Mouse (Mus musculus): Measurements from ENCODE around the gene Pak1ip1.
"Not testable (repeated sequence)": the region's sequence is repeated elsewhere in the genome, so short reads cannot be mapped to it uniquely, and the experiment has no call there.

The Pak1ip1 gene

GRCm38 (mm10) chr13:41000926-41001639 is at the start of gene Pak1ip1:
Pak1ip1 (plus strand) TSS chr13:41001023.
- peak; percentile 82 for DNase-seq (ENCODE audit: low read depth, low spot score)

GRCm38 (mm10) chr13:40951386-40951976 is 49.3 kb upstream of the Pak1ip1 start:
- no peak for DNase-seq (ENCODE audit: low read depth, low spot score)

GRCm38 (mm10) chr13:40953231-40953630 is 47.6 kb upstream of the Pak1ip1 start:
- DNase-seq (ENCODE audit: low read depth, low spot score), result no peak

- no peak for DNase-seq (ENCODE audit: low read depth, low spot score)
Measured at GRCm38 (mm10) chr13:40955773-40956172, 45.0 kb upstream of the Pak1ip1 start.

- no peak for DNase-seq (ENCODE audit: low read depth, low spot score)
Measured at GRCm38 (mm10) chr13:40967609-40968008, 33.2 kb upstream of the Pak1ip1 start.

- DNase-seq (ENCODE audit: low read depth, low spot score), result no peak
Measured at GRCm38 (mm10) chr13:40968564-40968963, 32.3 kb upstream of the Pak1ip1 start.

- DNase-seq (ENCODE audit: low read depth, low spot score), result no peak
Measured at GRCm38 (mm10) chr13:40969761-40970390, 30.9 kb upstream of the Pak1ip1 start.

- DNase-seq (ENCODE audit: low read depth, low spot score), result no peak
Measured at GRCm38 (mm10) chr13:40971261-40971660, 29.6 kb upstream of the Pak1ip1 start.

- DNase-seq (ENCODE audit: low read depth, low spot score), result no peak
Measured at GRCm38 (mm10) chr13:40971831-40972230, 29.0 kb upstream of the Pak1ip1 start.

GRCm38 (mm10) chr13:40972976-40973375 is 27.8 kb upstream of the Pak1ip1 start:
- no peak for DNase-seq (ENCODE audit: low read depth, low spot score)

- peak; percentile 65 for DNase-seq (ENCODE audit: low read depth, low spot score)
Measured at GRCm38 (mm10) chr13:40977609-40978008, 23.2 kb upstream of the Pak1ip1 start.

- no peak for DNase-seq (ENCODE audit: low read depth, low spot score)
Measured at GRCm38 (mm10) chr13:40978652-40979051, 22.2 kb upstream of the Pak1ip1 start.

GRCm38 (mm10) chr13:40979321-40979720 is 21.5 kb upstream of the Pak1ip1 start:
- no peak for DNase-seq (ENCODE audit: low read depth, low spot score)

GRCm38 (mm10) chr13:40982759-40983158 is 18.1 kb upstream of the Pak1ip1 start:
- no peak for DNase-seq (ENCODE audit: low read depth, low spot score)

- no peak for DNase-seq (ENCODE audit: low read depth, low spot score)
Measured at GRCm38 (mm10) chr13:40986081-40986480, 14.7 kb upstream of the Pak1ip1 start.

GRCm38 (mm10) chr13:40987608-40988303 is 13.1 kb upstream of the Pak1ip1 start:
- DNase-seq (ENCODE audit: low read depth, low spot score), result not testable (repeated sequence)

GRCm38 (mm10) chr13:40988418-40988817 is 12.4 kb upstream of the Pak1ip1 start:
- DNase-seq (ENCODE audit: low read depth, low spot score), result no peak

- DNase-seq (ENCODE audit: low read depth, low spot score), result no peak
Measured at GRCm38 (mm10) chr13:40994487-40995263, 6.1 kb upstream of the Pak1ip1 start.

- not testable (repeated sequence) for DNase-seq (ENCODE audit: low read depth, low spot score)
Measured at GRCm38 (mm10) chr13:40998537-40998936, 2.3 kb upstream of the Pak1ip1 start.

GRCm38 (mm10) chr13:41000140-41000925 is 490 bp upstream of the Pak1ip1 start:
- no peak for DNase-seq (ENCODE audit: low read depth, low spot score)

- no peak for DNase-seq (ENCODE audit: low read depth, low spot score)
Measured at GRCm38 (mm10) chr13:41002001-41002400, 1.2 kb downstream of the Pak1ip1 start.
